Mouse (Mus musculus): ENCODE results near the gene Ccdc33. TPM values are rescaled to one million over a fixed set of nuclear protein-coding genes. Genes with fewer than 3 reads are reported as not detected.

The Ccdc33 gene
- total and polyA plus RNA-seq, 3 experiments = 0.21 to 0.84 (median 0.34) TPM

DNA sequence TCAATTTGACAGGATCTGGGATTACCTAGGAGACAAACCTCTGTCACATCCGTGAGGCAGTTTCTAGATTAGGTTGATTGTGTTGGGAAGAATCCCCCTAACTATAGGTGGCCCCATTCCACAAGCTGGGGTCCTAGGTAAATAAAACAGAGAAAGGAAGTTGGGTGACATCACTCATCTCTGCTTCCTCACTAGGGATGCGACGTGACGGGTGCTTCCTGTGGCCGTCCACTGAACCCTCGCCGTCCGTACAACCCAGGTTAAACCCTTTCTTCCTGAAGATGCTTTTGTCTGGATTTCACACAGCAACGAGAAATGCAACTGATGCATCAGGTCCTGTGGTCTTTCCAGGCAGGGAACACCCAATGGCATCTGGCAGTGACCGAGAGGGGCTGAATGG is 71.6 kb downstream of the Ccdc33 start:
- no peak for DNase-seq

- no peak for DNase-seq
These were observed 73.0 kb downstream of the Ccdc33 start for GRCm38 (mm10) chr9:58045646-58046045.

- no peak for DNase-seq
These were observed 73.8 kb downstream of the Ccdc33 start for GRCm38 (mm10) chr9:58044828-58045227.

- no peak for DNase-seq
These were observed 75.1 kb downstream of the Ccdc33 start for GRCm38 (mm10) chr9:58043496-58044017.

GRCm38 (mm10) chr9:58042391-58042790 is 76.2 kb downstream of the Ccdc33 start:
- DNase-seq = no peak

DNA sequence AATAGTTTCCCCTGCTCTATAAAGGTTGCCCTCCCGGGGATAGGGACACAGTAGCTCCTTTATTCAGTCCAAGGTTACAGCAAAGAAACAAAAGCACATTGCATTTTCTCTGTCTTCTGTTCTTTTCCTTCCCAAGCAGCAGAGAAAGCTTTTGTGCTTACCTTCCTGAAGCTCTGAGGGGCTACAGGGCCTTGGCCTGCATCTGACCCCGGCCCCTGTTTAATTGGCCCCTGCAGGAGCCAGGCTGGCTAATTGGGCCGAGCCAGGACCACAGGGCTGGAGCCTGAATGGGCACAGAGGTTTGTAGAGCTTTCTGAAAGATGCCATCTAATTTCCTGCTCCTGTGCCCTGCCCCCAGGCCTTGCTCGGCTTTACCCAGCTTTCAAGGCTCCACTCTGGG is 77.6 kb downstream of the Ccdc33 start:
- no peak for DNase-seq

DNA sequence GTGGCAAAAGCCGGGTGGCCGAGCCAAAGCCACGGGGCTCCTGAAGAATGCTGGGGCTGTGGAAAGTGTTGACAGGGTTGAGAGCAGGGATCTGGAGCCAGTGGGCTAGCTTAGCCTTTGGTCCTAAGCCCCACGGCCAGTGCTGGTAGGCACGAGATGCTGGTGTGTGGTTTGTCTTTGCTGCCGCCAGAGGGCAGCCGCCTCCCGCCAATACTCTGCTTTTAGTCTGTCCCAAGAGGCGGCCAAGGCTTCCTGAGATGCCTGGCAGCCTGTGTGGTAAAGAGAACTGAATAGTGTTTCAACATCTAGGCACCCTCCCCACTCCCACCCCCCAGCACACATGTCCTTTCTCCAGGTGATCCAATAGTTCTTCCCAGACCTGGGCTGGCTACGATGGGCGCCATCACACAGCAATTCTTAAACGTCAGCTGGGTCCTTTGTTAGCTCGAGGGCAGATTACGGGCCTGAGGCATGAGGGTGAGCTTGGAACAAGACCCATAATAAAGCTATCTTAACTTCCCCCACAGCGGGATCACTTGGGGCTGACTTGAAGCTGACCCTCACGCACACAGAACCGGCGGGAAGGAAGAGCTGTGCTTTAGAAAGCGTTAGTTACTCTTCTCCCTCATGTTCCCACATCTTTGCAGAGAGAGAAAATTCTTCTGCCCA is 80.0 kb downstream of the Ccdc33 start:
- DNase-seq = peak; percentile 86

DNA sequence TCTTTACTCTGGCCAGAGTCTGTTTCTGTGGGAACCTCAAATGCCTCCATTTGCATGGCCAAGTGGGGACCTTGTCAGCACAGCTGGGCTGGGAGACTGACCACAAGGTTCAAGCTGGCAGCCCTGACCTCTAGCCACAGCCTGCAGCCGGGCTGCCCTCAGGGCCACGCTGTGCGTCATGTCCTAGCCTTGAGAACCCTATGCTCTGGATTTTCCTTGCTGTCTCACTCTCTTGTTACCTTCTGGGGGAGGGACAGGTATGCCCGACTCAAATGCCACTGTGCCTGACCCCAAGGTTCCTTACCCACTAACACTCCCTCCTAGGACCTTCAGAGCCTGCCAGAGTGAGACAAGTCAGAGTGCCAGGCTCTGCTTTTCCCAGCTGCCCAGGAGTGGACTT is 81.7 kb downstream of the Ccdc33 start:
- peak; percentile 94 for DNase-seq

GRCm38 (mm10) chr9:58035951-58036698 is 82.5 kb downstream of the Ccdc33 start:
- DNase-seq = peak; percentile 90

DNA sequence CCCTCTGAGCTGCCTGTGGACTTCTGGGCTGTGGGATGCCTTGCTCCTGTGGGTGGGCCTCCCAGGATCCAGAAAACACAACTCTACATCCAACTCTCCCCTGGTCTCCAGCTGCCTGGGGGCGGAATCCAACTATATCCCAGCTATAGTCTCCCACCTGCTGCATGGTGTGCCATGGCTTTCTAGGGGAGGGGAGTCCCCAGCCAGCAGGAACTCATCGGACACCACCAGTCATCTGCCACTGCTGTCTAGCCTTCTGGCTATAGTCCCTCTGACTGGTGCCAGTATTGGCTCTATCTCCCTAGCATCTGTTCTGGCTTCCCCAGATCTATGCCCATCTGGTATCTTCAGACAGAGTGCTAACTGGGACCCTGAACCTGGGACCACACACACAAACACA is 83.1 kb downstream of the Ccdc33 start:
- DNase-seq = peak; percentile 55

- no peak for DNase-seq
These were observed 86.7 kb downstream of the Ccdc33 start for GRCm38 (mm10) chr9:58031895-58032294.

GRCm38 (mm10) chr9:58029635-58030034 is 89.0 kb downstream of the Ccdc33 start:
- peak; percentile 49 for DNase-seq

DNA sequence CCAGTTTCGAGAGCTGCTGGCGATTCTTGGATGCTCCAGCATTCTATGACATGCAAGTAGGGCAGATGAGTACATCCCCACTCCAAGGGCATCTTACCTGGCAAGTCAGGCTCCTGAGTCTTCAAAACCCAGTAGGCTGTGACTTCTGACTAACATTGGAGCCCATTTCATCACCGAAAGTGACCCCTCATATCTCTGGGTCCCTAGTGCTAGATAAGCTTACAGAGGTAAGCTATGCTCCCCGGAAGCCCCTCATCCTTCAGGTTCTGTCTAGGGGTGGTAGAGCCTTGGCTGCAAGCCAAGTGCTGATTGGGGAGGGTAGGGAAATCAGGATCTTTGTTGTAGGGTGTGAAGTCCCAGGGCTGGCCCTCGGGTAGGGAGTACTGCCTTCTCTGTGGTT is 89.8 kb downstream of the Ccdc33 start:
- peak; percentile 71 for DNase-seq

- DNase-seq = peak; percentile 39
These were observed 91.0 kb downstream of the Ccdc33 start for GRCm38 (mm10) chr9:58027426-58028180.

- peak; percentile 53 for DNase-seq
These were observed 92.6 kb downstream of the Ccdc33 start for GRCm38 (mm10) chr9:58025995-58026394.

DNA sequence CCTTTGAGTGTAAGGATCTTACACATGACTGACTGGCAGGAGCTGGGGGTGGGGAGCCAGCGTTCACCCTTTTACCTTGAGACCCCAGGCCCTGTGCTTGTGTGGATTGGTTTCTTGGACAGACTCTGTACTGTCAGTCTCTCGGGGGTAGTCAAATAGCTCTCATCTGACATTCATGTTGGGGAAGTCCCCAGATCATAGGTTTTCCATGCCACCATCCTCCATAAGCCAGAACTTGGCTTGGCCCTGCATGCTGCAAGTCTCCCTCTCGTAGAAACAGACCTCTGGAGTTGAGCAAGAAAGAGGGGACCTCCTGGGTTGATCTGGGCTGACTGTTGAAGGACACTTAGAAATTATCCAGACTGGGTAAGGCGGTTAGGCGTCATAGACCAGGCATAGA is 100.2 kb downstream of the Ccdc33 start:
- DNase-seq = peak; percentile 47

GRCm38 (mm10) chr9:58016962-58017361 is 101.7 kb downstream of the Ccdc33 start:
- peak; percentile 61 for DNase-seq

- peak; percentile 70 for DNase-seq
These were observed 102.8 kb downstream of the Ccdc33 start for GRCm38 (mm10) chr9:58015856-58016255.

DNA sequence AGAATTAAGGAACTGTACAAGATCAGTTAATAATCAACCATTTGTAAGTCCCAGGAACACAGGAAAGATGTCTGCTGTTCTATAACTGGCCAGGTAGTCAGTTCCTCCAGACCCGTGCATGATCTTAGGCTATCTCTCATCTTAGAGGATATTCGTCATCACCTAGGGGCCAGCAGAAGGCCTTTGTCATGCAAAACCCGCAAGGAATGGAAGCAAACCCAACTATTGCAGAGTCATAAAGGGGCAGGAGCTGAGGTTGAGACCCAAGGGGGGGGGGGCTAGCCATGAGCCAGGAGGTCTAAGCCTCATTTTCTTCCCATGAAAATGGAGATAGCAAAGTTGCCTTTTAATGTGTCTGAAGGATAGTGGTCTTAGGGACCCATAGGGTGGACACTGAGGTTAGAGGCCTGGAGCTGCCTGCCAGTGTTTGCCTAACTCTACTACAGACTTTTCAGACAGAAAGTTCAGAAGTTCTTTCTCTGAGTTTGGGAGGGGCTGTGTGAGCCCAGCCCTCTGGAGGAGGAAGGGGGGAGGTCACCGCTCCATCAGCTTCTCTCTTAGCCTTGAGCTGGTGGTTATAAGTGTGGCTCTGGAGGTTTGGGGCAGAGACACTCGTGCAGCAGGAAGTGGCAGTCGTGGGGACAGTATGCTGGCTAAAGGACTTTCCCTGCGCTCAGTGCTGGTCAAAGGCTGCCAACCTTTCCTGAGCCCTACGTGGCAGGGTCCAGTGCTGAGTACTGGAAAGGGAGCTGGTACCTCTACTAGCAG is 104.0 kb downstream of the Ccdc33 start:
- DNase-seq = peak; percentile 94

- DNase-seq = peak; percentile 32
These were observed 105.7 kb downstream of the Ccdc33 start for GRCm38 (mm10) chr9:58012935-58013334.

DNA sequence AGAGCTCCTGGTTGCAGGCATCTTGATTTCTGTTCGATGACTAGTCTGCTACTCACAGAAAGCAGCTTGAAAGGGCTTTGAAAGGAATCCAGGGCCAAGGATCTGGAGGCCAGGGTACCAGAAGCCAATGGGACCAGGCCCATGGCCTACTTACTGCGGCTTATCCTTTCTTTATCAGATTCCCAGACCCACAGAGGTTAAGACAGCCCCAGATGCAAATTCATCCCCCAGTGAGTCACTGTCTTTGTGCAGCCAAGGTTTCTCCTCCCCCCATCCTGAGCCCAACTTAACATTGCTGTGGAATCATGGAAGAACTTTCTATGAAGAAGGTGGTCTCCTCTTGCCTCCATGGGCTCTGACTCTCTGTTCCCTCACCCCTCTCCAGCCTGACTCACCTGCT is 106.1 kb downstream of the Ccdc33 start:
- DNase-seq = peak; percentile 83

DNA sequence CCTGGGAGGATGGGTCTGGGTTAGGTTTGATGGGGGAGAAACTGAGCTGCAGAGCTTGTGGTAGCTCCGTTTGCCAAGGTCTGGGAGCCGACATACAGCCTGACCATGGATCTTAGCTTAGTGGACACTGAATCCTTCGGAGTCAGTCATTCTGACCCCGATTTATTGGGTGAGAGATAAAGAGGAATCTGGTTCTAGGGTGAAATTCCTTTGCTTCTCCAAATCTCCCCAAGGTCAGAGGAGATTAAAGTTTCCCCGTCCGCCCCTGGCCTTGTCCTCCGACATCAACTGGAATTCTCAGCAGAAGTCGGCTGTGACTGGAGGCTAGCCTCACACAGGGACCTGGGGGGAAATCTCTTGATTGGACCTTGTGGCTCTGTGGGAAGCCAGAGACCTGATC is 107.1 kb downstream of the Ccdc33 start:
- DNase-seq = peak; percentile 78
